Mouse (Mus musculus): ENCODE measurements around the gene Nbeal2. TPM values are rescaled to one million over a fixed set of nuclear protein-coding genes. Genes with fewer than 3 reads are reported as not detected.

The Nbeal2 gene
- polyA plus RNA-seq, 1 experiment from 2014 or later = 3.6 TPM

DNA sequence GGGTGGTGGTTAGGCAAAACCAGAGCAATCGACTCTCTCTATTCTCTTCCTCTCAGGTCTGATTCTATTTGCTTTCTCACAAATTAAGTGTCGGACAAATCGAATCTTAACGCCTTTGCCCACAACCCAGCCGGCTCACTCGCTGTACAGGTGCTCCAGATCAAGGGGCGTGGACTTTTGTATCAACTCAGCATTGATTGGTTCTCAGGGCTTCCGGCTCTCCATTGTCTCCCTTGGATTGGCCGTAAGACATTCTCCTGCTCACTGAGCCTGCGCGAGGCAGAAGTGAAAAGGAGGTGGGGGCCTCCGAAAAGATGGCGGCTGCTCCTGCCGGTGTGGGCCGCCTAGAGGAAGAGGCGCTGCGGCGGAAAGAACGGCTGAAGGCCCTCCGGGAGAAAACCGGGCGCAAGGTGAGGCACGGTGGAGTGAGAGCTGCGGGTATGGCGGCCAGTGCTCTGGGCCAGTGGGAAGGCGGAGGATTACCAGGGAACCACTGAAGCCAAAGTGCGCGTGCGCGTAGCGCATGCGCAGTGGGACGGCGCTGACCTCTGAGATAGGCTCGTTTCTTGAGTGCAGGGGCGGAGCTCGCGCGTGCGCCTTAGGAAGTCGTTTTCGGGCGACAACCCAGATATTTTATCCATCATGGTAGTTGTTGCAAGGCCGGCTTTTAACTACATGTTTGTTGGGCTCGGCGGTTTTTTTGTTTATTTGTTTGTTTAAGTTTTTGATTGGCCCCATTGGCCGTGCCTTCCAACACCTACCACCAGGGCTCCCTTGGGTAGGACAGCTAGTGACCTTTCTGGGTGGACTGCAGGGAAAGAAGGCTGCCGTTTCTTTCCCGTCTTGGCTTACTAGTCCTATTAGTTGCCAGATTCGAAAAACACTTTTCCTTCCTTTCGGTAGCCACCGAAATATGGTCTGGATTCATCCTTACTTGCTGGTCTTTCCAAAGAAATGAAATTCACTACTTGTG lies 2.6 kb upstream of the Nbeal2 start, which contains the start of gene Ccdc12:
Ccdc12 (plus strand) TSS at position 255 of the 973 bp plus-strand sequence.
- Histone ChIP-seq H3K27me3 (ENCODE audit: control insufficient read depth, insufficient read depth, low read length) (peaks cover 12% of the 10 kb centered on the region; the same call in 1 of the 2 replicates), H3K4me3 (replicated peaks; ENCODE audit: low read depth, low read length) (peak within 1 kb of the TSS; percentile 58), H3K9ac (replicated peaks; ENCODE audit: low read length) (peak within 1 kb of the TSS; percentile 71), H3K36me3 (ENCODE audit: control insufficient read depth, insufficient read depth, low read length) (no peaks in the 10 kb centered on the region), H3K4me2 (ENCODE audit: low read length) (peak within 1 kb of the TSS; percentile 69), H3K9me3 (ENCODE audit: control insufficient read depth, low read length) (no peaks in the 10 kb centered on the region), H3K4me1 (ENCODE audit: control insufficient read depth, insufficient read depth, low read length) (peaks cover 29% of the 10 kb centered on the region), H3K27ac (replicated peaks; ENCODE audit: low read depth, low read length) (peak within 1 kb of the TSS; percentile 89)
- 0% methylated on average over 52 of the region's 52 CpGs for WGBS
- ATAC-seq (ENCODE audit: low FRiP score, low TSS enrichment) = peak; percentile 96
- peak; percentile 98 for DNase-seq

DNA sequence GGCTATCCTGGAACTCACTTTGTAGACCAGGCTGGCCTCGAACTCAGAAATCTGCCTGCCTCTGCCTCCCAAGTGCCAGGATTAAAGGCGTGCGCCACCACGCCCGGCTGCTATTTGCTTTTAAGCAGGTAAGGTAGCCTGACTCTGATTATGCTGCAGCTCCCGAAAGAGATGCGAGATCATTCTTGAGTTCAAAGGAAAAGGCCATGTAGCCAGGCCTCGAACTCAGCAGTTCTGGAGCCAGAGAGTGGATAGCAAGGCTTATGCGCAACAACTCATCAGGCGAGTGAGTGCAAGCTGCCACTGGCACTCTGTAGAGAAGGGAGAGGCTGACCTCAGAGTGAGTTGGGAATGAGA lies 1.7 kb upstream of the Nbeal2 start:
- Histone ChIP-seq H3K9me3 (ENCODE audit: control insufficient read depth, low read length) (no peaks in the 10 kb centered on the region), H3K4me1 (ENCODE audit: control insufficient read depth, insufficient read depth, low read length) (peaks cover 30% of the 10 kb centered on the region), H3K27ac (replicated peaks; ENCODE audit: low read depth, low read length) (peak overlapping the region; percentile 89), H3K4me3 (replicated peaks; ENCODE audit: low read depth, low read length) (peak overlapping the region; percentile 58), H3K36me3 (ENCODE audit: control insufficient read depth, insufficient read depth, low read length) (no peaks in the 10 kb centered on the region), H3K4me2 (ENCODE audit: low read length) (peak overlapping the region; percentile 69), H3K9ac (replicated peaks; ENCODE audit: low read length) (peak overlapping the region; percentile 40), H3K27me3 (ENCODE audit: control insufficient read depth, insufficient read depth, low read length) (peaks cover 12% of the 10 kb centered on the region; the same call in 1 of the 2 replicates)
- DNase-seq = no peak
- no peak for ATAC-seq (ENCODE audit: low FRiP score, low TSS enrichment)
- 83% methylated on average over 10 of the region's 10 CpGs for WGBS

DNA sequence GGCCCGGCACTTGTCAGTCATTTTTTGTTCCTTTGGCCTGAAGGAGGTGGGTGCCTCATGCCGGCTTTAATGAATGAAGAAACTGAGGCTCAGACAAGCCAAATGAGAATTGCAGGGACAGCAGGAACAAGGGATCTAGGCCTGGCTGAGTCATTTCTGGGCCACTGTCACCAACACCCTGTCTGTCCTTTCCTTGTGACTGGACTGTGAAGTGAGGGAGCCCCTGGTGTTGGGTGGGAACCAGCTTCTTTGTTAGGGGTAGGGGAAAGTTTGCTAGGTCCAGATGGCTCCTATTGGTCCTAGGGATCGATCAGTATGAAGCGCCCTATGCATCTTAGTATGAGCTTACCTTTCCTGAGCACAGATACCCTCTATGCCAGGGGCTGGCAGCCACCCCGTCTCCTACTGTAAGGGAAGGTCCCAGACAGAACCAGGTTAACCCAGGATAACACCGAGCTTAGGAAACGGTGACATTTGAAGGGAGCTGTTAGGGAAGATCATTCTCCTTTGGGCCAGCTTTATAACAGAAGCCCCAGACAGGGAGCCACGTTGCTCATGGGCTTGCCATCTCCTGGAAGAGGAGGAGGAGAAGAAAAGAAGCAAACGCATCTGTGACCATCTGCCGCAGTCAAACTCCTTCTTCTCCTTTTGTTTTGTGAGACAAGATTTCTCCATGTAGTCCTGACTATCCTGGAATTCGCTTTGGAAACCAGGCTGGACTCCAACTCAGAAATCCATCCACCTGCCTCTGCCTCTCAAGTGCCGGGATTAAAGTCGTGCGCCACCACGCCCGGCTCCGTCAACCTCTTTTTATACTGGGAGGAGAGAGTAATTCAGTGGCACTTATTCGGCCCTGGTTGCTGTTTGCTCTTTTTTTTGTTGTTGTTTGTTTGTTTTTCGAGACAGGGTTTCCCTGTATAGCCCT lies 1.0 kb upstream of the Nbeal2 start:
- Histone ChIP-seq H3K27ac (replicated peaks; ENCODE audit: low read depth, low read length) (no peak overlapping the region), H3K27me3 (ENCODE audit: control insufficient read depth, insufficient read depth, low read length) (peaks cover 12% of the 10 kb centered on the region; the same call in 1 of the 2 replicates), H3K4me1 (ENCODE audit: control insufficient read depth, insufficient read depth, low read length) (peaks cover 36% of the 10 kb centered on the region)

DNA sequence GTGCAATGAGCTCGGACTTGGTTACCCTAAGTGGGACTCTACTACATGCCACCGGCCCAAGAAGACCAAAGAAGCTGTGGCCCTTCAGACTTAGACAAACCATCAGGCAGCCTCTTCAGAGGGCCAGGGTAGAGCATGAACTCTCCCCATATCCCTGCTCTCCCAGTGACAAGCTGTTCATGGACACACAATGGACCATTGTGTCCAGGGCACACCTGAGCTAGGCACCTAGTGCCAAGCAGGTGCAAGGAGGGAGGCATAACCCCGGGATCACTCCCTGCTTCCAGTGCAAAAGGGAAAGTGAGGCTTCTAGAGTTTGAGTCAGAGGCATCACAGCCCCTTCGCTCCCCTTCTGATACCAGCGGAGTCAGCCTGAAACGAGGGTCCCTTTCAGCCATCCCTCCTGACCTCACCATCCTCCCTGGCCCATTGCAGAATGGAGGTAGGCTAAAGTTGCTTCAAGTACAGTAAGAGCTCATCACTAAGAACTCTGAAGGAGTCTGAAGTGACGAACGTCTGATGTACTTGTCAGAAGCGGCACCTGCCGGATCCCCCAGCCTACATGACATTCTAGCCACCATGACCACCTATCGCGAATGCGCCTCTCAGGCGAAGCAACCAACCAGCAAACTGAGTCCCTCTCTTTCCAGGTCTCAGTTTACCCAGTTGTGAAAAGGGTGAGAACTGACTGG lies 852 bp downstream of the Nbeal2 start:
- H3K4me1 ChIP-seq (ENCODE audit: control insufficient read depth, insufficient read depth, low read length) = peaks cover 47% of the 10 kb centered on the region
- WGBS = 21% methylated on average over 14 of the region's 14 CpGs
- no peak for DNase-seq

More for the DNA sequence above, 1.0 kb upstream of the Nbeal2 start:
- H3K9me3 ChIP-seq (ENCODE audit: control insufficient read depth, low read length) = no peaks in the 10 kb centered on the region
- ATAC-seq (ENCODE audit: low FRiP score, low TSS enrichment) (no peak), DNase-seq (no peak)
- H3K9ac ChIP-seq (replicated peaks; ENCODE audit: low read length) = peak overlapping the region; percentile 67; the same call in 1 of the 2 replicates
- peak overlapping the region; percentile 70; the same call in 1 of the 2 replicates for H3K4me3 ChIP-seq (replicated peaks; ENCODE audit: low read depth, low read length)
- H3K36me3 ChIP-seq (ENCODE audit: control insufficient read depth, insufficient read depth, low read length) = no peaks in the 10 kb centered on the region
- WGBS = 80% methylated on average over 19 of the region's 19 CpGs
- H3K4me2 ChIP-seq (ENCODE audit: low read length) = peak overlapping the region; percentile 98

DNA sequence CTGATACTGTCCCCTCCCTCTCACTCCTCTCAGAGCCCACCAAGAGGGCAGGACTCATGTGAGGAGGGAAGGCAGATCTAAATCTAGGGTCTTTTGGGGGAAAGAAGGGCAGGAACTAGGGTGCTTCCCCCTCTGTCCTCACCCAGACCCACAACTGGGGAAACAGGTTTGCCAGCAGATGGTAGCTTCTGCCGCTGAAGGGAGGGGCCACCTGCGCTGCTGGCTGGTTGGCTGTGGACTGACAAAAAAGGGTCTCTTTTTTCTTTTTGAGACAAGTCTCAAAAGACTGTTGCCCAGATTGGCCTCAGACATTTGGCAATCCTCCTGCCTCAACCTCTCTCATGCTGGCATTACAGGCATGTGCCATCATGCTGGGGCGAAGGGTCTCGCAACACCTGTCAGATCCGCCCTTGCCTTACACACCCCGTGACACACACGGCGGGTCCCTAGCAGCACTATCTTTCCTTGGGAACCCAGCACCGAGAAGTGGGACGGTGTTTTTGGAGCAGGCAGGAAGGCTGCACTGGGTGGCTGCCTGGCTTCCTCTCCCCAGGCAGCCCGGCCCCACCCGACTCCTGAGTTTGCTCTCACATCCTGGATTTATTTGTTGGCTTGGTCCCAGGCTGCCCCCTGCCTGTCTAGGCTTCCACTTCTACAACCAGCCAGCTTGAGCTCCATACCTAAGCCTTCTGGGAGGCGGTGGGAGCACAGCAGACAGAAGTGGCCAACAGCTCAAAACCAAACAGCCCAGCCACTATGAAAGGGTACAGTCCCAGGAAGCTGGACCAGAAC lies 1.8 kb downstream of the Nbeal2 start:
- peaks cover 12% of the 10 kb centered on the region; the same call in 1 of the 2 replicates for H3K27me3 ChIP-seq (ENCODE audit: control insufficient read depth, insufficient read depth, low read length)
- no peak for ATAC-seq (ENCODE audit: low FRiP score, low TSS enrichment)
- peak overlapping the region; percentile 98; the same call in 1 of the 2 replicates for H3K4me2 ChIP-seq (ENCODE audit: low read length)
- H3K4me3 ChIP-seq (replicated peaks; ENCODE audit: low read depth, low read length) = 0 out of 2 replicates have a peak overlapping the region, but pooled peaks have one; percentile 70
- no peak overlapping the region; the same call in 1 of the 2 replicates for H3K9ac ChIP-seq (replicated peaks; ENCODE audit: low read length)
- peaks cover 38% of the 10 kb centered on the region for H3K4me1 ChIP-seq (ENCODE audit: control insufficient read depth, insufficient read depth, low read length)
- DNase-seq = peak; percentile 23
- H3K27ac ChIP-seq (replicated peaks; ENCODE audit: low read depth, low read length) = no peak overlapping the region
- 48% methylated on average over 13 of the region's 13 CpGs for WGBS
- no peaks in the 10 kb centered on the region for H3K9me3 ChIP-seq (ENCODE audit: control insufficient read depth, low read length)
- no peaks in the 10 kb centered on the region for H3K36me3 ChIP-seq (ENCODE audit: control insufficient read depth, insufficient read depth, low read length)

More for the DNA sequence above, 852 bp downstream of the Nbeal2 start:
- no peaks in the 10 kb centered on the region for H3K9me3 ChIP-seq (ENCODE audit: control insufficient read depth, low read length)
- no peak overlapping the region for H3K27ac ChIP-seq (replicated peaks; ENCODE audit: low read depth, low read length)
- H3K4me3 ChIP-seq (replicated peaks; ENCODE audit: low read depth, low read length) = peak overlapping the region; percentile 70
- H3K27me3 ChIP-seq (ENCODE audit: control insufficient read depth, insufficient read depth, low read length) = peaks cover 12% of the 10 kb centered on the region; the same call in 1 of the 2 replicates
- peak overlapping the region; percentile 67; the same call in 1 of the 2 replicates for H3K9ac ChIP-seq (replicated peaks; ENCODE audit: low read length)
- no peak for ATAC-seq (ENCODE audit: low FRiP score, low TSS enrichment)
- no peaks in the 10 kb centered on the region for H3K36me3 ChIP-seq (ENCODE audit: control insufficient read depth, insufficient read depth, low read length)
- H3K4me2 ChIP-seq (ENCODE audit: low read length) = peak overlapping the region; percentile 98

DNA sequence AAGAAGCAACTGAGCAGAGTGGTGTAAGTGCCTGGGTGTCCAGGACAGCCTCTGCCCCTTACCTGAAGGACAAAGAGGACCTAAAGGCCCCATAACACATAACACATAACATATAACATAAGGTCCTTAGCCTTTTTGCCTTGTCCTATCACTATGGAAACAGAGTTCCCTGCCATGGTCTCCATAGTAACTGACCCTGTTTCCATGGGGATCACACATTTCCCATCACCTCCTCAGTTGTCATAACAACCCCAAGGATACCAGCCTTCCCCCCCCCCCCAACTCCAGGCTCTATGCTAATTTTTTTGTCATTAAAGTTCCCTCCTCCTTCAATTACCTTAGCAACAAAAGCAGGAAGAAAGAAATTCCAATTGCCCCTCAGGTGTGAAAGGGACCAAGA lies 4.2 kb downstream of the Nbeal2 start:
- H3K4me1 ChIP-seq (ENCODE audit: control insufficient read depth, insufficient read depth, low read length) = peaks cover 33% of the 10 kb centered on the region
- DNase-seq = peak; percentile 76
- ATAC-seq (ENCODE audit: low FRiP score, low TSS enrichment) = no peak
- peak overlapping the region; percentile 35 for H3K4me2 ChIP-seq (ENCODE audit: low read length)
- H3K9ac ChIP-seq (replicated peaks; ENCODE audit: low read length) = no peak overlapping the region
- H3K9me3 ChIP-seq (ENCODE audit: control insufficient read depth, low read length) = no peaks in the 10 kb centered on the region
- no peaks in the 10 kb centered on the region for H3K36me3 ChIP-seq (ENCODE audit: control insufficient read depth, insufficient read depth, low read length)
- H3K4me3 ChIP-seq (replicated peaks; ENCODE audit: low read depth, low read length) = no peak overlapping the region
- peaks cover 12% of the 10 kb centered on the region; the same call in 1 of the 2 replicates for H3K27me3 ChIP-seq (ENCODE audit: control insufficient read depth, insufficient read depth, low read length)
- peak overlapping the region; percentile 79 for H3K27ac ChIP-seq (replicated peaks; ENCODE audit: low read depth, low read length)

DNA sequence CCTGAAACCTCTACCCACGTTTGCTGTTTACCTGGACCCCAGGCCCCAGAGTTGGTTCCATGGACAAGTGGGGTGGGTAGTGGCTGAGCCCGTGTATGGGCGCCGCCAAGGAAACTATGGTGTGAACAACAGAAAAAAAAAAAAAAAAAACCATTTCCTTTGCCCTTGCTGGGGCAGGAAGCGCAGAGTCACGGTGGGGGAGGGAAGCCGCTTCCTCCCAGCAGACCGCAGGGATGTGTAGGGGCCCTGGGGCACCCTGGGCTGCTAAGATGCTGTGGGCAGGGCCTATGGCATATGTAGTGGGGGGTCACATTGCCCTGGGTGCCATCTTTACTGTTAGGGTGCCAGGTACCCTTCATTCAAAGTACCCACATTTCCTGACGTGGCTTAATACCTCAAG lies 8.7 kb downstream of the Nbeal2 start:
- H3K27ac ChIP-seq (replicated peaks; ENCODE audit: low read depth, low read length) = no peak overlapping the region
- H3K27me3 ChIP-seq (ENCODE audit: control insufficient read depth, insufficient read depth, low read length) = no peaks in the 10 kb centered on the region
- H3K4me1 ChIP-seq (ENCODE audit: control insufficient read depth, insufficient read depth, low read length) = peaks cover 14% of the 10 kb centered on the region
- H3K4me2 ChIP-seq (ENCODE audit: low read length) = no peak overlapping the region
- H3K9me3 ChIP-seq (ENCODE audit: control insufficient read depth, low read length) = no peaks in the 10 kb centered on the region
- DNase-seq (no peak), ATAC-seq (ENCODE audit: low FRiP score, low TSS enrichment) (no peak)
- 0 out of 2 replicates have a peak, but pooled peaks cover 4% of the 10 kb centered on the region for H3K36me3 ChIP-seq (ENCODE audit: control insufficient read depth, insufficient read depth, low read length)
- H3K9ac ChIP-seq (replicated peaks; ENCODE audit: low read length) = no peak overlapping the region
- H3K4me3 ChIP-seq (replicated peaks; ENCODE audit: low read depth, low read length) = no peak overlapping the region
- 86% methylated on average over 9 of the region's 9 CpGs for WGBS

Data from midbrain, embryonic 14.5 days (tissue).